Mouse (Mus musculus) B cell, adult 67 days (primary cell): ENCODE results near the gene Gm17267. TPM values are rescaled to one million over a fixed set of nuclear protein-coding genes. Genes with fewer than 3 reads are reported as not detected.

Experiments
- total RNA-seq, 2 experiments: library from RNA; stranded (reverse); gene quantifications; 4 replicates each; pipeline ENCODE4 v1.2.4; 2023

The Gm17267 gene
- not detected for total RNA-seq

DNA sequence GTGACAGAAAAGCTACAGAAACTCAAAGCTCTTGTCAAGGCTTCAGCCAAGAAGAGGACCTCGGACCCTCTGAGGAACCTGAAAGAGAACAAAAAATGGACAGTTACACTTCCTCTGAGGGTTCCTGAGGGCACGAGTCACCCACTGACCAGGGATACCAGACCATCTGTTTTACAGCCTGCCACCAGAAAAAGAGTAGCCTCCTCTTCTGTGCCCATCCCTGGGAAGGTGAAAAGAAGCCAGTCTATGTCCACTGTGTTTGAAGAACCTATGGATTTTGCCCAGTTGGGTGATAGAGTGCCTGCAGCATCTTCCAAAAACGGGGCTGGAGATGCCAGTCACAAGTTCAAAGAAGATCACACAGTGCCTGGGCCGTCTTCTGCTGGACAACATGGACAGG lies at the start of gene Gm17267:
Gene Gm17267 (plus strand): TSS at position 301 of the 400 bp plus-strand sequence.

